Comparison of ENCODE assay signal across 8 mouse cellular contexts in genomic region chr9:63664792-63665646, GRCm38 (mm10).
DNase-seq lines count a peak whose midpoint lies in the region; ATAC-seq and TF ChIP-seq lines count a peak whose summit lies in the region.

No protein-coding gene starts in this region.

- DNase-seq in lung, postnatal 0 days (ENCODE audit: low spot score), result peak; percentile 59
- DNase-seq in lung, postnatal 14 days, result no peak
- no peak for DNase-seq in limb, embryonic 10.5 days (ENCODE audit: low spot score)
- DNase-seq in stomach, postnatal 0 days (ENCODE audit: low spot score), result no peak
- DNase-seq in left cerebral cortex, postnatal 14 days (ENCODE audit: low spot score in 2 of 2), result no peak

- H3K9me3 ChIP-seq in lung, postnatal 0 days (ENCODE audit: low read length), result no peaks in the 10 kb centered on the region
- no peaks in the 10 kb centered on the region for H3K9me3 ChIP-seq in forebrain, embryonic 16.5 days (ENCODE audit: control insufficient read depth, low read length)
- H3K9me3 ChIP-seq in limb, embryonic 10.5 days (replicated peaks), result no peaks in the 10 kb centered on the region
- no peaks in the 10 kb centered on the region for H3K9me3 ChIP-seq in stomach, postnatal 0 days (ENCODE audit: control insufficient read depth, low read length)

- 0 out of 2 replicates have a peak, but pooled peaks cover 8% of the 10 kb centered on the region for H3K36me3 ChIP-seq in lung, postnatal 0 days (ENCODE audit: insufficient read depth, low read length)
- no peaks in the 10 kb centered on the region for H3K36me3 ChIP-seq in forebrain, embryonic 16.5 days (ENCODE audit: control insufficient read depth, insufficient read depth)
- H3K36me3 ChIP-seq in limb, embryonic 10.5 days, result peaks cover 78% of the 10 kb centered on the region
- peaks cover 13% of the 10 kb centered on the region for H3K36me3 ChIP-seq in stomach, postnatal 0 days (ENCODE audit: control insufficient read depth, insufficient read depth, low read length)

- peak; percentile 46 for ATAC-seq in lung, postnatal 0 days
- ATAC-seq in forebrain, embryonic 16.5 days, result peak; percentile 45; the same call in 1 of the 2 replicates
- ATAC-seq in stomach, postnatal 0 days (ENCODE audit: low FRiP score, low TSS enrichment), result no peak
- ATAC-seq in frontal cortex, adult (ENCODE audit: low TSS enrichment), result no peak
- no peak for ATAC-seq in megakaryocyte progenitor cell, adult 5-6 weeks (replicated peaks; ENCODE audit: poor library complexity)

- H3K4me1 ChIP-seq in lung, postnatal 0 days (ENCODE audit: insufficient read depth, low read depth, low read length), result peaks cover 21% of the 10 kb centered on the region; the same call in 1 of the 2 replicates
- H3K4me1 ChIP-seq in forebrain, embryonic 16.5 days (replicated peaks; ENCODE audit: control insufficient read depth, insufficient read depth, low read length), result peaks cover 31% of the 10 kb centered on the region
- peaks cover 71% of the 10 kb centered on the region for H3K4me1 ChIP-seq in limb, embryonic 10.5 days
- no peaks in the 10 kb centered on the region for H3K4me1 ChIP-seq in stomach, postnatal 0 days (replicated peaks; ENCODE audit: control insufficient read depth, insufficient read depth)

- intact Hi-C loops in left cerebral cortex, postnatal 14 days (cut with DNase I), result no loop called here

- no peak for TF ChIP-seq EP300 in lung, postnatal 0 days (IDR thresholded peaks at IDR 0.05)
- no peak for TF ChIP-seq EP300 in stomach, postnatal 0 days (optimal IDR thresholded peaks at IDR 0.05)

- H3K4me2 ChIP-seq in lung, postnatal 0 days (replicated peaks; ENCODE audit: low read depth, low read length), result no peak overlapping the region
- no peak overlapping the region for H3K4me2 ChIP-seq in forebrain, embryonic 16.5 days (ENCODE audit: low read length)
- no peak overlapping the region for H3K4me2 ChIP-seq in stomach, postnatal 0 days (replicated peaks; ENCODE audit: low read depth)

- H3K27me3 ChIP-seq in lung, postnatal 0 days (replicated peaks; ENCODE audit: insufficient read depth, low read length), result no peaks in the 10 kb centered on the region
- no peaks in the 10 kb centered on the region for H3K27me3 ChIP-seq in forebrain, embryonic 16.5 days (replicated peaks; ENCODE audit: control insufficient read depth, insufficient read depth, low read length)
- no peaks in the 10 kb centered on the region for H3K27me3 ChIP-seq in limb, embryonic 10.5 days (ENCODE audit: low read depth, poor library complexity, severe bottlenecking)
- no peaks in the 10 kb centered on the region for H3K27me3 ChIP-seq in stomach, postnatal 0 days (ENCODE audit: control insufficient read depth, insufficient read depth, low read length)

- H3K27ac ChIP-seq in lung, postnatal 0 days (ENCODE audit: low read length), result no peak overlapping the region
- no peak overlapping the region for H3K27ac ChIP-seq in forebrain, embryonic 16.5 days (ENCODE audit: low read length)
- H3K27ac ChIP-seq in limb, embryonic 10.5 days, result peak overlapping the region; percentile 76
- H3K27ac ChIP-seq in stomach, postnatal 0 days (replicated peaks), result 0 out of 2 replicates have a peak overlapping the region, but pooled peaks have one; percentile 8

- 32% methylated on average over 13 of the region's 13 CpGs for WGBS in lung, postnatal 0 days
- 31% methylated on average over 13 of the region's 13 CpGs for WGBS in forebrain, embryonic 16.5 days
- 81% methylated on average over 13 of the region's 13 CpGs for WGBS in limb, embryonic 10.5 days
- WGBS in stomach, postnatal 0 days, result 55% methylated on average over 13 of the region's 13 CpGs

- no peak for TF ChIP-seq CTCF in lung, postnatal 0 days (IDR thresholded peaks at IDR 0.05)
- TF ChIP-seq CTCF in stomach, postnatal 0 days (IDR thresholded peaks at IDR 0.05; ENCODE audit: low read depth), result no peak

- no peak overlapping the region for H3K9ac ChIP-seq in lung, postnatal 0 days (replicated peaks; ENCODE audit: low read depth)
- H3K9ac ChIP-seq in forebrain, embryonic 16.5 days (replicated peaks; ENCODE audit: low read depth, low read length), result no peak overlapping the region
- no peak overlapping the region for H3K9ac ChIP-seq in stomach, postnatal 0 days (ENCODE audit: low read length)

- no peak overlapping the region for H3K4me3 ChIP-seq in lung, postnatal 0 days (ENCODE audit: low read depth, low read length)
- no peak overlapping the region for H3K4me3 ChIP-seq in forebrain, embryonic 16.5 days (replicated peaks; ENCODE audit: low read length)
- H3K4me3 ChIP-seq in limb, embryonic 10.5 days, result no peak overlapping the region
- no peak overlapping the region for H3K4me3 ChIP-seq in stomach, postnatal 0 days (ENCODE audit: low read depth, low read length)

Comparison
In these comparisons a context has a peak if more than half of its experiments do, and no peak if none do; other contexts are left out.
1. ATAC-seq: peak in lung, postnatal 0 days (single experiment) and forebrain, embryonic 16.5 days (single experiment); none in stomach, postnatal 0 days (single experiment), frontal cortex, adult (single experiment) and megakaryocyte progenitor cell, adult 5-6 weeks (single experiment).
2. H3K27ac ChIP-seq: peak in limb, embryonic 10.5 days (single experiment) and stomach, postnatal 0 days (single experiment); none in lung, postnatal 0 days (single experiment) and forebrain, embryonic 16.5 days (single experiment).